Mouse (Mus musculus): ENCODE measurements around the gene Plch1. TPM values are rescaled to one million over a fixed set of nuclear protein-coding genes. Genes with fewer than 3 reads are reported as not detected.

Plch1 gene
- polyA plus RNA-seq, 1 experiment from 2014 or later, result 10.7 TPM

DNA sequence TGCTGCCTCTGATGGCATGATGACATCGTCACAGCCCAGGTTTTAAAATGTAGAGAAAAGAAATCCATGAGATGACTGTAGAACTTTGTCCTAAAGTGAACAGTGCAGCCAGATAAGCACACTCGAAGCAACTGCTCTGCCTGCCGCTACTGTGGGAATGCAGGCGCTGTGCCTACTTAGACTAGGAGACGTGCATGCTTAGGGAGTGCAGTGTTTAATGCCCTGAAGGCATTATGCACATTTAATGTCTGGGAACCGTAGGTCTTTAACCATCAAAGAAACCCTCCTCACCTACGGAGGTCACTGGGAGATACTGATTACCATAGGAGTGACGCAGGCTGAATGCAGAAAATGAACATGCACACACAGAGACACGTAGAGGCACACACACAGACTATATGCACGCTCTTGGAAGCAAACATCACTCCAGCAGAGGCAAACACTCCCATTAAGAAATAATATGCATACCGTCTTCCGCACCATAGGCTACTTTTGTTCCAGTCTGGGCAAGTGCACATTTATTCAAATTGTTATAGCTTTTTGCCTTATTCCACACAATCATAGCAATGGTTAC lies 48.1 kb downstream of the Plch1 start:
- H3K9me3 ChIP-seq, result no peaks in the 10 kb centered on the region
- H3K4me1 ChIP-seq (replicated peaks), result peaks cover 13% of the 10 kb centered on the region
- WGBS, result 30% methylated on average over 12 of the region's 12 CpGs
- H3K27me3 ChIP-seq, result no peaks in the 10 kb centered on the region
- peak overlapping the region; percentile 40 for H3K4me2 ChIP-seq
- peak overlapping the region; percentile 7 for H3K27ac ChIP-seq (replicated peaks)
- H3K36me3 ChIP-seq, result no peaks in the 10 kb centered on the region
- peak; percentile 89 for ATAC-seq (ENCODE audit: low read depth)
- H3K9ac ChIP-seq, result peak overlapping the region; percentile 46; the same call in 1 of the 2 replicates
- peak overlapping the region; percentile 3; the same call in 1 of the 2 replicates for H3K4me3 ChIP-seq

DNA sequence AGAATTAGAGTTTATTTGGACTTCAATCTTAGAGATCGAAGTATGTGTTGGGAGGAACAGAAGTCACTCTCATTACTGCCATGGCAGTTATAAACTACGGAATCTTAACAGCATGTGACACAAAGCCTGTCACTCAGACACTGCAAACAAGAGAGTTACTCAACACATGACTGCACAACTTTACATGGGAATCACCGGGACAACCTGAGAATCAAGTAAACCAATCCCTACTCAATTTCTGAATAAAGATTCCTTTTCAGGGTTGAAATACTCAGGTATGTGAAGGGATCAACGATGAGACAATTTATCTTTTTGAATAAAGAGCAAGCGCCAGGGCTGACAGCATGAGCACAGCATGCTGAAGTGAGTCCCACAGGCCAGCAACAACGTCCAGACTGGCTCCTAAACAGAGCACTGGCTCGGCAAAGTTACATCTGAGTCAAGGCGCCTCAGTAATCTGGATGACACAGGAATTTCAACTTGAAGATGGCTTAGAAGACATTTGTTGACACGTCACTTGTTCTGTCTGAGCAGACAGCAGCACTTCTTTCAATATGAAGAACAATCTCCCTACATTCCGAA lies 49.4 kb downstream of the Plch1 start:
- H3K4me3 ChIP-seq, result no peak overlapping the region
- WGBS, result 22% methylated on average over 10 of the region's 10 CpGs

GRCm38 (mm10) chr3:63844141-63844540 lies 55.1 kb downstream of the Plch1 start:
- H3K4me1 ChIP-seq (replicated peaks), result no peaks in the 10 kb centered on the region
- no peak for ATAC-seq (ENCODE audit: low read depth)
- no peaks in the 10 kb centered on the region for H3K36me3 ChIP-seq
- no peak overlapping the region for H3K4me2 ChIP-seq
- 52% methylated on average over 4 of the region's 4 CpGs for WGBS
- H3K9me3 ChIP-seq, result no peaks in the 10 kb centered on the region
- H3K27me3 ChIP-seq, result no peaks in the 10 kb centered on the region
- no peak overlapping the region for H3K4me3 ChIP-seq
- no peak overlapping the region for H3K27ac ChIP-seq (replicated peaks)
- no peak overlapping the region for H3K9ac ChIP-seq

More for the DNA sequence above, 49.4 kb downstream of the Plch1 start:
- H3K27me3 ChIP-seq, result no peaks in the 10 kb centered on the region
- no peak for ATAC-seq (ENCODE audit: low read depth)
- H3K9me3 ChIP-seq, result no peaks in the 10 kb centered on the region
- peaks cover 13% of the 10 kb centered on the region for H3K4me1 ChIP-seq (replicated peaks)
- no peak overlapping the region for H3K4me2 ChIP-seq
- H3K27ac ChIP-seq (replicated peaks), result 0 out of 2 replicates have a peak overlapping the region, but pooled peaks have one; percentile 9
- H3K9ac ChIP-seq, result no peak overlapping the region
- H3K36me3 ChIP-seq, result no peaks in the 10 kb centered on the region

DNA sequence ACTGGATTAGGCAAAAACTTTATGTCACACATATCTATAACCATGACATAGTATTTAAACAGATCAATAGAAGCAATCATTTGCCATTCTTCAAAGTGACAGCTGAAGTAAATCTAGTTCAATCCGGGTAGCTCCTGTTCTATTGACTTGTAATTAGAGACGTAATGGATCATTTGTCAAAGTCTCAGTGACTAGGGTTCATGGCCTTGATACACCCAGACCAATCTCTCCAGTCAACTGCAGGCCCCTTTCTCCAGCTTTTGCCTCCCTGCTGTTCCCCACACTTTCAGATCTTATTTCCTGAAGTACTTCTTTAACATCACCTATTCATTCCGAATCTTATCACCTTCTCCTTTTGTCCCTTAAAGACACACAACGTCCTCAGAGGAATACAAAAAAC lies 56.8 kb downstream of the Plch1 start:
- Histone ChIP-seq H3K27ac (replicated peaks) (no peak overlapping the region), H3K9me3 (no peaks in the 10 kb centered on the region), H3K36me3 (no peaks in the 10 kb centered on the region), H3K9ac (no peak overlapping the region), H3K27me3 (no peaks in the 10 kb centered on the region), H3K4me2 (no peak overlapping the region), H3K4me1 (replicated peaks) (peaks cover 4% of the 10 kb centered on the region), H3K4me3 (no peak overlapping the region)
- no peak for ATAC-seq (ENCODE audit: low read depth)
- 15% methylated on average over 4 of the region's 4 CpGs for WGBS

DNA sequence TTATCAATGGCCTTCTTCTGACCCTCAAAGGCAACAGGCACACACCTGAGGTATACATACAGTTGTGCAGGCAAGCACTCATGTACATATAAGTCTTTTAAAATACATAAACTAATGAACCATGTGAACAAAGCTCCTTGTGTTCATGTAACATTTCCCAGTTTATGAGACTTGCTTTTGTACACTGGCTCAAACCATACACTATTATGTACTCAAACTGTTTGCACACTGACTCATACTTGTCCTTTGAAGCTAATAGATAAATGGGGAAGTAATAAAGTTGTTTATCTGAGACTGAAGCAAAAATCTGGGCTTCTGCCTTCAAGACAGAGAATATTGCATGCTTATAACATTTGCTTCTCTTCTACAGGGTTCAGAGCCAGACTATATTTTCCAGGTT lies 61.5 kb downstream of the Plch1 start:
- H3K36me3 ChIP-seq, result no peaks in the 10 kb centered on the region
- H3K9ac ChIP-seq, result no peak overlapping the region
- H3K4me1 ChIP-seq (replicated peaks), result peaks cover 14% of the 10 kb centered on the region
- no peaks in the 10 kb centered on the region for H3K9me3 ChIP-seq
- no peaks in the 10 kb centered on the region for H3K27me3 ChIP-seq
- H3K27ac ChIP-seq (replicated peaks), result no peak overlapping the region
- H3K4me2 ChIP-seq, result no peak overlapping the region
- H3K4me3 ChIP-seq, result no peak overlapping the region
- ATAC-seq (ENCODE audit: low read depth), result no peak

GRCm38 (mm10) chr3:63836937-63837632 lies 62.2 kb downstream of the Plch1 start:
- no peak overlapping the region for H3K4me2 ChIP-seq
- no peak for ATAC-seq (ENCODE audit: low read depth)
- H3K4me1 ChIP-seq (replicated peaks), result peaks cover 18% of the 10 kb centered on the region
- no peaks in the 10 kb centered on the region for H3K9me3 ChIP-seq
- H3K27ac ChIP-seq (replicated peaks), result no peak overlapping the region
- no peak overlapping the region for H3K4me3 ChIP-seq
- no peaks in the 10 kb centered on the region for H3K27me3 ChIP-seq
- no peaks in the 10 kb centered on the region for H3K36me3 ChIP-seq
- no peak overlapping the region for H3K9ac ChIP-seq
- WGBS, result 41% methylated on average over 8 of the region's 8 CpGs

DNA sequence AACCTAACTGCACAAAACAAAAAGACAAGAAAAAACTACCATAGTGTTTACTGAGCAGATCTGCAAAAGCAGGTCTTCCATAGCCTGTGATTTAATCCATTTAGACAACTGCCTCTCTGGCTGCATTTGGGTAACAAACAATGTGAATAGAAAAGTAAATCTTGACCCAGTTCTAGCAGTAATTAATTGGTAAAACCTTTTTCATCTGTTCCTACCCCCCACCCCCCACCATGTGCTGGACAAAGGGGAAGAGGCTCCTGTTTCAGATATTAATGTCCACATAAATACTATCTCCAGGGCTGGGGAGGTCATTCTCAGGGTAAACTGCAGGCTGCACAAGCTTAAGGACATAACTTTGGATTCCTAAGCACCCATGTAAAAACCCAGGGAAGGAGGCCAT lies 63.5 kb downstream of the Plch1 start:
- H3K36me3 ChIP-seq, result no peaks in the 10 kb centered on the region
- no peak overlapping the region for H3K27ac ChIP-seq (replicated peaks)
- H3K27me3 ChIP-seq, result no peaks in the 10 kb centered on the region
- H3K4me1 ChIP-seq (replicated peaks), result peaks cover 18% of the 10 kb centered on the region
- no peak overlapping the region for H3K4me3 ChIP-seq
- no peaks in the 10 kb centered on the region for H3K9me3 ChIP-seq
- H3K4me2 ChIP-seq, result no peak overlapping the region
- H3K9ac ChIP-seq, result no peak overlapping the region
- ATAC-seq (ENCODE audit: low read depth), result no peak

GRCm38 (mm10) chr3:63823874-63824400 lies 75.3 kb downstream of the Plch1 start:
- Histone ChIP-seq H3K4me1 (replicated peaks) (peaks cover 21% of the 10 kb centered on the region), H3K4me2 (no peak overlapping the region), H3K36me3 (no peaks in the 10 kb centered on the region), H3K9me3 (no peaks in the 10 kb centered on the region), H3K9ac (no peak overlapping the region), H3K4me3 (no peak overlapping the region), H3K27me3 (no peaks in the 10 kb centered on the region), H3K27ac (replicated peaks) (no peak overlapping the region)
- no peak for ATAC-seq (ENCODE audit: low read depth)
- 10% methylated on average over 1 of the region's 1 CpGs for WGBS

- no peak for ATAC-seq (ENCODE audit: low read depth)
- Histone ChIP-seq H3K4me3 (no peak overlapping the region), H3K27ac (replicated peaks) (no peak overlapping the region), H3K9me3 (no peaks in the 10 kb centered on the region), H3K36me3 (no peaks in the 10 kb centered on the region), H3K4me1 (replicated peaks) (peaks cover 21% of the 10 kb centered on the region), H3K27me3 (no peaks in the 10 kb centered on the region), H3K9ac (no peak overlapping the region), H3K4me2 (no peak overlapping the region)
Measured at GRCm38 (mm10) chr3:63822631-63823030, 76.6 kb downstream of the Plch1 start.

DNA sequence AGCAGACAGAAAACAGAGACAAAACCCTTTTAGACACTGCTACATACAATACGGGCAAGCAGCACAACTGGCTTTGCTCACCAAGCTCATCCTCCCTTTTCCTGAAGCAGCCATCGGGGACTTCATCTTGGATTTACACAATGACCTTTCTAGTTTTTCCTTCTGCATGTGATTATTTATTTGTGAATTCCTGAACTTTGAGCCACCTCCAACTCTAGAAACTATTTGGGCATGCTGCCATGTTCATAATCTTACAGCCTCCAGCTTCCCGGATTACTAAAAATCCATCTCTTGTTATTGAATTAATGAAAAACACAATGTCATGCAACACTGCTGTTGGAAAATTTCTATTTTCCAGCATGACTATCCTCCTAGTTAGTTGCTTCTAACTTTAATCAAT lies 84.1 kb downstream of the Plch1 start:
- H3K27me3 ChIP-seq, result no peaks in the 10 kb centered on the region
- H3K4me3 ChIP-seq, result no peak overlapping the region
- 88% methylated on average over 3 of the region's 3 CpGs for WGBS
- no peaks in the 10 kb centered on the region for H3K4me1 ChIP-seq (replicated peaks)
- H3K9ac ChIP-seq, result no peak overlapping the region
- no peaks in the 10 kb centered on the region for H3K9me3 ChIP-seq
- no peak for ATAC-seq (ENCODE audit: low read depth)
- no peak overlapping the region for H3K27ac ChIP-seq (replicated peaks)
- H3K4me2 ChIP-seq, result no peak overlapping the region
- H3K36me3 ChIP-seq, result no peaks in the 10 kb centered on the region

DNA sequence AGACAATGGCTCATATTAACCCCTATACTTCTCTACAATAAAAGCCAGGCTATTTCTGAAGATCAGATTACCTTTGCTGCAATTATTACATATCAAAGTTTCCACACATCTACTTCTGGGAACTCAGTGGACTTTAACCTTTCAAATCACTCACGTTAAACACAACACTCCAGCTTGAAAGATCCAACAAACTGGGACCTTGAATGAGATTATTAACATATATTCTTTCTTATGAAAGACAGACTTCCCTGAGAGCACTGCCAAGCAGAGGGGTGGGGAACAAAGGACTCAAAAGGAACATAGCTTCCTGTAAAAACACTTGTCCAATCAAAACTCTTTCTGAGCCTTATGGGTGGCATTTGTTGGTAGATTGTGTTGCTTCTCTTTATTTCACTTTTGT lies 85.1 kb downstream of the Plch1 start:
- H3K4me3 ChIP-seq, result no peak overlapping the region
- H3K27ac ChIP-seq (replicated peaks), result no peak overlapping the region
- H3K9ac ChIP-seq, result no peak overlapping the region
- H3K27me3 ChIP-seq, result no peaks in the 10 kb centered on the region
- no peak for ATAC-seq (ENCODE audit: low read depth)
- H3K4me1 ChIP-seq (replicated peaks), result no peaks in the 10 kb centered on the region
- H3K4me2 ChIP-seq, result no peak overlapping the region
- H3K36me3 ChIP-seq, result no peaks in the 10 kb centered on the region
- 79% methylated on average over 1 of the region's 1 CpGs for WGBS
- H3K9me3 ChIP-seq, result no peaks in the 10 kb centered on the region

DNA sequence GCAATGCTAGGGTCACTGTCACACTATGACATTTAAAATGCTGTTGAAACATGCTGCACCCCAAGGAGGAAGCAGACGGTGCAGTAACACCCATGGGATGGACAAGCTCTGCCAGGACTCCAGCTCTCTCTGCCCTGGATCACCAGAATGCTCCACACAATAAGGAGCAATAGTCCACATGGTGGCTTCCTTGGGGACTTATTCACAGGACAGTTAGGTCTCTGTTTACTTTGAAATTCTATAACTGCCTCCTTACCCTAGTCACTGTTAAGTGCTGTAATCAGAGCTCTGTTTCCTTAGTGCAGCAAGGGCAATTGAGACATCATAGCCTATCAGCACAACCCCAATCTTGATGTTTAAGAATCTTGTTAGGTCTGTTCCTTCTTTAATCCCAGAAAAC lies 92.4 kb downstream of the Plch1 start:
- 66% methylated on average over 1 of the region's 1 CpGs for WGBS
- no peaks in the 10 kb centered on the region for H3K36me3 ChIP-seq
- no peak overlapping the region for H3K27ac ChIP-seq (replicated peaks)
- no peaks in the 10 kb centered on the region for H3K9me3 ChIP-seq
- H3K4me2 ChIP-seq, result no peak overlapping the region
- H3K4me3 ChIP-seq, result no peak overlapping the region
- H3K9ac ChIP-seq, result no peak overlapping the region
- H3K4me1 ChIP-seq (replicated peaks), result no peaks in the 10 kb centered on the region
- ATAC-seq (ENCODE audit: low read depth), result no peak
- no peaks in the 10 kb centered on the region for H3K27me3 ChIP-seq
